Mouse (Mus musculus) bone marrow, adult 2 months (tissue): ENCODE measurements around the gene Cryba2. TPM values are rescaled to one million over a fixed set of nuclear protein-coding genes. Genes with fewer than 3 reads are reported as not detected.

ENCODE experiments used
- H3K27ac ChIP-seq: fragments of 200-500 bp; 2 replicates; pipeline ENCODE4 v1.5.1; 2012; ENCODE audit warnings: low read depth, mild to moderate bottlenecking, control low read depth, inconsistent platforms, low read length; ENCODE audit not compliant: control insufficient read depth, poor library complexity, insufficient read depth
- H3K4me1 ChIP-seq: fragments of 200-500 bp; 2 replicates; pipeline ENCODE4 v1.6.1; 2011; ENCODE audit warnings: low read length; ENCODE audit not compliant: control insufficient read depth, insufficient read depth
- H3K4me3 ChIP-seq: fragments of 200-500 bp; replicated peaks from 2 replicates; pipeline ENCODE3; 2011; ENCODE audit warnings: mild to moderate bottlenecking, low read depth, low read length, control low read depth; ENCODE audit not compliant: control insufficient read depth
- CTCF ChIP-seq: fragments of 200-500 bp; IDR thresholded peaks from 2 replicates; pipeline ENCODE4 v1.5.1; 2011; ENCODE audit warnings: low read length, control low read depth; ENCODE audit not compliant: control insufficient read depth, insufficient read depth
- POLR2A ChIP-seq: fragments of 200-500 bp; IDR thresholded peaks from 2 replicates; pipeline ENCODE4 v1.6.1; 2011; ENCODE audit warnings: low read depth, mild to moderate bottlenecking, control low read depth, low read length, borderline replicate concordance; ENCODE audit not compliant: control insufficient read depth
- WGBS: fragments of 180-500 bp; shearing (Covaris S2); methylation state at CpG from one replicate; pipeline ENCODE4 v1.1.7; 2018; 5-methylcytosine and 5-hydroxymethylcytosine counted together
- polyA plus RNA-seq: library from polyadenylated mRNA; stranded (reverse); fragments of >200 nt; gene quantifications from 2 replicates; pipeline ENCODE4 v1.2.4, GENCODE M21; 2011; ENCODE audit warnings: low replicate concordance; ENCODE audit not compliant: missing spikeins, insufficient read depth, insufficient read length

The Cryba2 gene
- polyA plus RNA-seq, 1 experiment, result not detected

- WGBS, result 28% methylated on average over 13 of the region's 13 CpGs
- H3K4me1 ChIP-seq, result no peaks in the 10 kb centered on the region; the same call in 1 of the 2 replicates
- no peak overlapping the region for H3K4me3 ChIP-seq
- TF ChIP-seq POLR2A, result no peak
- TF ChIP-seq CTCF, result no peak
- H3K27ac ChIP-seq, result no peak overlapping the region
These were observed 22.8 kb upstream of the Cryba2 start for GRCm38 (mm10) chr1:74915706-74916105.

- TF ChIP-seq POLR2A (no peak), CTCF (no peak)
- H3K4me3 ChIP-seq, result no peak overlapping the region
- H3K27ac ChIP-seq, result no peak overlapping the region
- H3K4me1 ChIP-seq, result no peaks in the 10 kb centered on the region
- WGBS, result 15% methylated on average over 6 of the region's 6 CpGs
These were observed 9.2 kb upstream of the Cryba2 start for GRCm38 (mm10) chr1:74902191-74902590.

- Histone ChIP-seq H3K27ac (no peak overlapping the region), H3K4me3 (no peak overlapping the region), H3K4me1 (no peaks in the 10 kb centered on the region)
- 4% methylated on average over 3 of the region's 3 CpGs for WGBS
- no peak for TF ChIP-seq POLR2A
- TF ChIP-seq CTCF, result no peak
These were observed 8.7 kb upstream of the Cryba2 start for GRCm38 (mm10) chr1:74901686-74902085.

GRCm38 (mm10) chr1:74900341-74901285 is 7.7 kb upstream of the Cryba2 start:
- Histone ChIP-seq H3K4me3 (no peak overlapping the region), H3K4me1 (no peaks in the 10 kb centered on the region), H3K27ac (no peak overlapping the region)
- TF ChIP-seq POLR2A (no peak), CTCF (no peak)
- WGBS, result 1% methylated on average over 65 of the region's 66 CpGs

- 10% methylated on average over 10 of the region's 10 CpGs for WGBS
- TF ChIP-seq CTCF (no peak), POLR2A (no peak)
- no peak overlapping the region for H3K27ac ChIP-seq
- no peaks in the 10 kb centered on the region for H3K4me1 ChIP-seq
- no peak overlapping the region for H3K4me3 ChIP-seq
These were observed 5.9 kb upstream of the Cryba2 start for GRCm38 (mm10) chr1:74898656-74899431.

- H3K27ac ChIP-seq, result no peak overlapping the region
- H3K4me3 ChIP-seq, result no peak overlapping the region
- no peaks in the 10 kb centered on the region for H3K4me1 ChIP-seq
- 32% methylated on average over 7 of the region's 7 CpGs for WGBS
- TF ChIP-seq POLR2A (no peak), CTCF (no peak)
These were observed 5.0 kb upstream of the Cryba2 start for GRCm38 (mm10) chr1:74897976-74898375.

GRCm38 (mm10) chr1:74894966-74895365 is 2.0 kb upstream of the Cryba2 start:
- Histone ChIP-seq H3K27ac (no peak overlapping the region), H3K4me3 (no peak overlapping the region), H3K4me1 (no peaks in the 10 kb centered on the region)
- TF ChIP-seq CTCF (peak; percentile 66), POLR2A (no peak)
- 16% methylated on average over 4 of the region's 4 CpGs for WGBS
